ENCODE assay signal across 9 mouse cellular contexts in the genomic region with DNA sequence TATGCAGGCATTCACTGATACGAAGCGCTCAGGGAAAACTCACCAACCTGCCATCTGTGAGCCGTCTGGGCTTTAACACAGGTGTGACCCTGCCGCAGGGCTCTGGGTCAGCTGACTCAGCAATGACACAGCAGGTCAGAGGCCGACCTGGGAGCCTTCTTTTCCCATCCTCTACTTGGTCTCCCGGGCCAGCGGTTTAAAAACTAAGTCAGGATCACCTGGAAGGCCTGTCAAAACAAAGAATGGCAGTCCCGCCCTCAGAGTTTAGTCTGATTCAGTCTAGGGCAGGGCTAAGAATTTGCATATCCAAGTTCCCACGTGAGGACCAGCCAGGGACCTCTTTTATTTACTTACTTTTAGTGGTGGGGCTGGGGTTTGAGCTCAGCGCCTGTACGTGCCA. TPM values are rescaled to one million over a fixed set of nuclear protein-coding genes. Genes with fewer than 3 reads are reported as not detected.
DNase-seq lines count a peak whose midpoint lies in the region; ATAC-seq lines count a peak whose summit lies in the region.
"Had no signal": no experiment of that assay in that cellular context is flagged by ENCODE, and none has a peak within 500 bp of the region (broad histone marks: within the 10 kb centered on the region; RNA-seq: fewer than 3 reads in every experiment).

No protein-coding gene starts in this region.

- 0 out of 2 replicates have a peak overlapping the region, but pooled peaks have one; percentile 8 for H3K27ac ChIP-seq in heart, embryonic 12.5 days (ENCODE audit: poor library complexity, severe bottlenecking)
- no peak overlapping the region for H3K27ac ChIP-seq in liver, embryonic 11.5 days (ENCODE audit: low read depth, low read length)

- H3K9ac ChIP-seq in heart, embryonic 12.5 days, result no peak overlapping the region
- H3K9ac ChIP-seq in liver, embryonic 11.5 days (ENCODE audit: low read depth, low read length), result no peak overlapping the region

- H3K4me1 ChIP-seq in heart, embryonic 12.5 days (replicated peaks), result peaks cover 96% of the 10 kb centered on the region
- H3K4me1 ChIP-seq in liver, embryonic 11.5 days (replicated peaks; ENCODE audit: control insufficient read depth, insufficient read depth, low read length), result peaks cover 21% of the 10 kb centered on the region

- 11% methylated on average over 11 of the region's 11 CpGs for WGBS in heart, embryonic 12.5 days
- 6% methylated on average over 11 of the region's 11 CpGs for WGBS in liver, embryonic 11.5 days

- DNase-seq in heart, postnatal 4 days, result no peak
- peak; percentile 56 for DNase-seq in A20 (ENCODE audit: low read depth, low spot score)
- peak; percentile 32 for DNase-seq in induced T-regulatory cell, adult 2 months (ENCODE audit: low read depth)
- DNase-seq in liver, embryonic 11.5 days (ENCODE audit: low spot score), result no peak
- no peak for DNase-seq in embryo, embryonic 10.5 days (ENCODE audit: low spot score)
- DNase-seq in layer of hippocampus, adult 8-10 months (ENCODE audit: low spot score in 2 of 2), result no peak
- DNase-seq in urinary bladder, adult 2 months (ENCODE audit: low spot score), result no peak

- H3K36me3 ChIP-seq in heart, embryonic 12.5 days, result no peaks in the 10 kb centered on the region
- no peaks in the 10 kb centered on the region for H3K36me3 ChIP-seq in liver, embryonic 11.5 days (ENCODE audit: control insufficient read depth, insufficient read depth, low read length)

- peak overlapping the region; percentile 66 for H3K4me2 ChIP-seq in heart, embryonic 12.5 days
- H3K4me2 ChIP-seq in liver, embryonic 11.5 days, result peak overlapping the region; percentile 55

- no peak overlapping the region for H3K4me3 ChIP-seq in heart, embryonic 12.5 days
- H3K4me3 ChIP-seq in liver, embryonic 11.5 days (ENCODE audit: low read depth, low read length), result no peak overlapping the region

- ATAC-seq in heart, embryonic 12.5 days (ENCODE audit: insufficient number of reproducible peaks, low FRiP score), result no peak
- no peak for ATAC-seq in liver, embryonic 11.5 days (replicated peaks; ENCODE audit: low FRiP score)
- ATAC-seq: CD4-positive, CD25-positive, alpha-beta regulatory T cell, adult 4 months had no signal

- peaks cover 38% of the 10 kb centered on the region for H3K27me3 ChIP-seq in heart, embryonic 12.5 days (replicated peaks)
- H3K27me3 ChIP-seq in liver, embryonic 11.5 days (replicated peaks; ENCODE audit: control insufficient read depth, insufficient read depth, low read length), result peaks cover 71% of the 10 kb centered on the region

- no peaks in the 10 kb centered on the region for H3K9me3 ChIP-seq in heart, embryonic 12.5 days (replicated peaks)
- H3K9me3 ChIP-seq in liver, embryonic 11.5 days (ENCODE audit: control insufficient read depth, low read length), result no peaks in the 10 kb centered on the region

RNA-seq across cellular contexts. Expression of a gene that starts 4.2 kb away (rescaled TPM):
- 6.0 and 6.8 TPM in 2 replicates for polyA plus RNA-seq in heart, embryonic 12.5 days (2016; fragmentation: Nextera tagmentation; extraction: Ambion mirVana)
- 1 to 10 TPM; 1.0 to 1.2 TPM for total RNA-seq in heart, postnatal 4 days (2021)
- polyA plus RNA-seq in liver, embryonic 11.5 days (2014; fragmentation: Nextera tagmentation; extraction: Ambion mirVana), result 2.7 and 3.7 TPM in 2 replicates
- 1 to 10 TPM in 3 of 4 experiments, under 1 TPM in 1; 0.52 to 1.3 (median 1.2) TPM for total RNA-seq in layer of hippocampus, adult 8-10 months (2022)
- 63.4 and 78.8 TPM in 2 replicates for polyA plus RNA-seq in urinary bladder, adult 2 months (2012; rRNA removed)
- polyA plus RNA-seq: CD4-positive, CD25-positive, alpha-beta regulatory T cell, adult 4 months had no signal

Comparison
In these comparisons a context has a peak if more than half of its experiments do, and no peak if none do; other contexts are left out.
1. DNase-seq: peak in A20 (single experiment) and induced T-regulatory cell, adult 2 months (single experiment); none in heart, postnatal 4 days (single experiment), liver, embryonic 11.5 days (single experiment), embryo, embryonic 10.5 days (single experiment), layer of hippocampus, adult 8-10 months (0 of 2) and urinary bladder, adult 2 months (single experiment).